Mouse (Mus musculus): ENCODE results near the gene Foxl1. TPM values are rescaled to one million over a fixed set of nuclear protein-coding genes. Genes with fewer than 3 reads are reported as not detected.

Gene Foxl1
- total RNA-seq, 2 experiments from 2014 or later: not detected

DNA sequence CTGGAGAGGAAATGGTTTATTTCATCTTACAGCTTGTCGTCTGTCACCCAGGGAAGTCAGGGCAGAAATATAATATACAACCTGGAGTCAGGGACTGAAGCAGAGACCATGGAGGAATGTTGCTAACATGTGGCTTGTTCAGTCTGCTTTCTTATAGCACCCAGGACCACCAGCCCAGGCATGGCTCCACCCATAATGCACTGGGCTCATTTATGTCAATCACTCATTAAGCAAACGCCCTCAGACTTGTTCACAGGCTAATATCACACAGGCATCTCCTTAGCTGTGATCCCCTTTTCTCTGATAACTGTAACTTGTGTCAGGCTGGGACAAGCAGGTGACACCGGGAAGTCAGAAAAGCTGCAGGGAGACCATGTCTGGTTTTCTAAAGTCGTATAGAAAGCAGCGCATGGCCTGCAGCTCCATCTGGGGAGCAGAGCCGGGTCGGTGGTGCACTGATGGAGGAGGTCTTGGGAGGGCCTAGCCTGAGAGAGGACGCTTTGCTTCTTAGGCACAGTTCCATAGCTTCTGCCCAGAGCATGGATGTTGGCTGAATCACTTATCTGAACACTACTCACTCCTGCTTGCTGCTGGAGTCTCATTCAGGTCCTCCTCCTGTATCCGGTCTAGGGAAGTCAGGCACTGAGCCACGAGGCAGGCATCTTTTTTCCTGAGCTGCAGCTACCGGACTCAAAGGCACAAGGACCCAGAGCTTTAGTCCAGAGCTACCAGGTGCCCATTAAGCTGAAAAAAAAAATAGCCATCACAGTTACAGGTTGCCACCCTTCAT, 35.4 kb downstream of the Foxl1 start:
- no peak for ATAC-seq (ENCODE audit: poor library complexity, severe bottlenecking)

DNA sequence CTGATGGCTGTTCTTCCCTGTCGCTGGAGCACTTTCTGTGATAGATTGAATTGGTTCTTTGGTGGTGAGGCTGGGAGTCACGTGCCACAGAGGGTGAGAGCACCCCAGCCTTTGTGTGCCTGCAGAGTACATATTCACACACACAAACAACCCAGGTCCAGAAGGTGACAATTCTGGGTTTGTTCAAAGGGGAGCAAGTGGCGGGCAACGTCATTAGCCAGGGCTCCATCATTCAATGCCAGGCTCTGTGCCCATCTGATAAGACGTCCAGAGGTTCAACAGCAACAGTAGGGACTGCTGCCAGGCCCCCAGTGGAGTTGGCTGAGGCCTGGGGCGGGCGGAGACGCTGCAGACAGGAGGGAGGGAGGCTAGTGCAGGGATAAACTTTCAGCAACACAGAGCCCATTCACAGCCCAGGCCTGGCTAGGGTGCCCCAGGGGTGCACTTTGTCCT, 36.3 kb downstream of the Foxl1 start:
- ATAC-seq (ENCODE audit: poor library complexity, severe bottlenecking): no peak

DNA sequence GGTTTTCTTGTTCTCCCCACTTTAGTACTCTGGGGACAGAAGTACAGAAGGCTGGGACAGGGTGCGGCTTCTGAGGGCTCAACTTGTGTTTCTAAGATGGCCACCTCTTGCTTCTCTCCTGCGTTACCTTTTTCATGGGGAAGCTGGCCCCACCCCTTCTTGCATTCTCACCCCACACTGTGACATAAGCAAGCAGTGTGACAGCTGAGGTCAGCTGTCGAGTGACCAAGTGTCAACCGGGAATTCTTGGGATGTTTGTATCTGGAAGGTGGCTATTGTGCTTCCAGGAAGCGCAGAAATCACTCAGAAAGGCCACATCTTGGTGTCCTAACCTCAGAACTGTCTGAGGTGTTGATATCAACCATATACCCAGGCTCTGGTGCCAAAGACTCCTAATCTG, 40.3 kb downstream of the Foxl1 start:
- no peak for ATAC-seq (ENCODE audit: poor library complexity, severe bottlenecking)

DNA sequence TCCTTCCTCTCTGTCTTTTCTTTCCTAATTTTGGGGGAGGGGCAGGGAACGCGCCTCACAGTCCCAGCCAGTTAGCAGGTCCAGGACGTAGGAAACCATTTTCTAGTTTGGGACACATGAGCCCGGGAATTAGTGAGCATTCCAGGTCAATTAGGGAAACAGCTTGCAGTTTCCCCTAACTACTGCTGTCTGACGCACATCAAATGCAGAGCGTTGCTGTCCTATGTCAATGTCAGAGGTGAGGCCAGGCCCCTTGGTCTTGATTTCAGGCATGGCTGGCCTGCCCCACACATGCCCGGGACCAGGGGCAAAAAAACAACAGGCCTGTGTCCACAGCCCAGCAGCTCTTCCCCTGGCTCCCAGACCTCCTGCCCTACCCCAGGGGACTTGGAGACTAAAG, 42.4 kb downstream of the Foxl1 start:
- no peak for ATAC-seq (ENCODE audit: poor library complexity, severe bottlenecking)

DNA sequence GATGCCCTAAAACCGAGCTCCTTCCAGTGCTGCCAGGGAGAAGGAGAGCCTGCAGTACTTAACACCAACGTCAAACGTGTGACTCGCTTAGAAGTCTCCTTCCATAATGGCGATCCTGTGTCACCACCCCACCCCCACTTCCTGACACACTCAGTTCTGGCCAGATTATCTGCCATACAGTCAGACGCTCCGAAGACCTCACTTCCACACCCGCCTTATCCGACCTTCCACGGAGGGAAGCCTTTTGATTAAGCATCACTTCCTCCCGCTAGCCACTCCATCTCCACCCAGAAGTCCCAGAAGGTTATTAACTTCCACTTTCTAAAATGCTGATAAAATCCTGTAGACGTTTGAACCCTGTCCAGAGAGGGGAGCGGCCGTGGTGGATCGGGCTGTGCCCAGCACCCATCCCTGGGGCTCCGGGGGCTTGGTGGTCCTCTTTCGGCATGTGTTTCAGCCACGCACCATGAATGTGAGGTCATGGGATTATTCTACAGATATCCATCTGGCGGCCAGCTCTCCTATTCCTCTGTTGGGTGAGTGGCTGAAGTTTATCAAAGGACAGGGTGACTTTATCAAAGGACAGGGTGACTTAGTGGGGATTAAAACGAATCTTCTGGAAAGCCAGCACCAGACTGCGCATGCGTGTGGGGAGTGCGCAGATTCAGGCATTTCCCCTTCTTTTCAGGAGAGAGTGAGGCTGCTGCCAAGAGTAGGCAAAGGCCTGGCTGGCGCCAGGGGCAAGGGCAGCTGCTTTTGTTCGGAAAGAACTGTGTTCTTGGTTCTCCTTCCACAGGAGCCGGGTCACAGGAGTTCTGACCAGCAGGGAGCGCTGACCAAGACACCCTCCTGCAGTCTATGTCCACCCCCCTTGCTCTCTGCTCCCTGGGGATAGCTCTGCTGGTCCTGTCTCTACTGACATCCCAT, 43.1 kb downstream of the Foxl1 start:
- peak; percentile 52 for ATAC-seq (ENCODE audit: poor library complexity, severe bottlenecking)

DNA sequence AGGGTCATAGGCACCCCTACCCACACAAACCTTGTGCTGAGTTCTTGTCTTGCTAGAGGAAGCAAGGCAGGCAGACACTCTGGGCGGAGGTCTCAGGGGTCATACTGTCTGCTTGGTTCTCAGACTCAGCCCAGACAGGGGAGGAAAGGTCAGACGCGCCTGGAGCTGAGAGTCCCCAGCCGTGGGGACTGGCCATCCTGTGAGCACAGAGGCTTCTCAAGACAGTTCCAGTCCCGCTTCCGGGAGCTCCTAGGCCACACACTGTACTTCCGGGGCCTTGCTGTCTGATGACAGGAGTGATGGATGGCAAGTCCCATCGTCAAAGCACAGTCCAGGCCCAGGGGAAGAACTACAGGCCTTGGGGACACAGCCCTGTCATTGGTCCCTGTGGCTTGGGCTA, 44.8 kb downstream of the Foxl1 start:
- ATAC-seq (ENCODE audit: poor library complexity, severe bottlenecking): no peak

DNA sequence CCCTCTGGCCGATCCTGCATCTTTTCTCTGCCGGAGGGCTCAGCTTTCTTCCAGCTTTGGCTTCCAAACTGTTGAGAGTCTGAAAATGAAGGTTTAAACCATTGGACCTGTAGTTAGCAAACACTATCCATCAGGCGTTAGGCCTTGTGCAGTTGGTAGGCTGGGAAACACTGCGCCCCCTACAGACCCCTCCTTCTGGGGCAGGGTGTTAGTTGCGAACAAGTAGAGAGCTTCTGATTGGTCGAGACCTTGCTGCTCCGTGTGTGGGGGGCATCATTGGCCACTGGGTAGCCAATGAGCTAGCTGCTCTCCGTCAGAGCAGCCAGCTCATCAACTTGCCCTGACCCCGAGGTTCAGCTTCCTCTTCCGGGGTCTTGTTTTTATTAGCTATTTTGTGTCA, 46.4 kb downstream of the Foxl1 start:
- ATAC-seq (ENCODE audit: poor library complexity, severe bottlenecking): no peak

DNA sequence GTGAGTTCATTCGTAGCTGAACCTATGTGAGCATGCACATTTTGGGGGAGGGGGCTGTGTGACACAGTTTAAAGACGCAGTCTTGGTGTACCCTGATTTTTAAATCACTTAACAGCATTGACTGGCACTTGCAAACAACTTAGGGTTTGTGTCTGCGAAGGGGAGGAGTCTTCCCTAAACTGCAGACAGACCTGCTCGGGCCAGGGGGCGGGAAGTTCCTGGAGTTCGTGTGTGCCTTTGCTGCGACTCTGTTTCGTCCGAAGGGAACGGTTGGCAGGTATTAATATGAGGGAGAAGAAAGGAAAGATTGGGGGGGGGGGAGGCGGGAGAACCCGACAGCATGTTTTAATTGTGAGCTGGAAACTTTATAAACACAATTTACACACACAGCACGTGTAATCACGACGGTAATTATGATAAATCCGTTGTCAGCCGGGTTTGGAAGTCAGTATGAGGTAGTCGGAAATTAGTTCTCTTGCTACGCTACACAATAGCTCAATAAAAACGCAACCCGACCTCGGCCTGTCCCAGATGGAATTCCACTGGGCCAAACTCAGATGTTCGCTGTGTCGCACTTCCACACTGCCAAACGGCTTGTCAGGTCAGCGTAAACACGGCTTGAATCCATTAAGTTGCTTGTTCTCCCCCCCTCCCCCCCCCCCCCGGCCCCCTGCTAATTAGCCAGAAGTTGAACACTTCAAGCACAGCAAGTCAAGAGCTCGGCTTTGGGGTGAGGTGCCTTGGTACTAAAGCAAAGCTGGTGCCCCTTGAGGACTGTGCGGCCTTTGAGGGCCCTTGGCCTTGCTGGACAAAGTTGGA, 47.2 kb downstream of the Foxl1 start:
- ATAC-seq (ENCODE audit: poor library complexity, severe bottlenecking): no peak

DNA sequence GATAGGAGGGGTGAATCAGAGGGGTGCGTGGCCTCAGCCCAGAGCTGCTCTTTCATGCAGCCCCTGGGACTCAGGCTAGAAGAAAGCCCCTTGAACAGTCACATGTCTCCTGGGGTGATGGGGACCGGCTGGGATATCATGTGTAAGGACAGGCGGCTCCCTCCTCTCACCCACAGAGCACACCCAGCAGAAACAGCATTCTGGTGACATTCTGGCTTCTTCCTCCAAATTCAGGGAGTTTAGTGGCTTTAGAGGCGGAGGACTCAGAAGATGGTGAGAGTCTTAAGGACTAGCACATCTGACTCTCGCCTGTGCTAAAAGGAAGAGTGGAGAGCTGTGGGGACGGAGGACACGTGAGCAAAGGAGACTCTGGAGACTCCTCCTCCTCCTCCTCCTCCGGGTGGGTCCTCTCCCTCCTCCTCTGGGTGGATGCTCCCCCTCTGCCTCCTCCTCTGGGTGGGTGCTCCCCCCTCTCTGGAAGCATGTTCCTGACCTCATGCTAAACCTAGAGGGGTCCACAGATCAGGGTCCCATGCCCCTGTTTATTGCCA, 47.9 kb downstream of the Foxl1 start:
- ATAC-seq (ENCODE audit: poor library complexity, severe bottlenecking): no peak

DNA sequence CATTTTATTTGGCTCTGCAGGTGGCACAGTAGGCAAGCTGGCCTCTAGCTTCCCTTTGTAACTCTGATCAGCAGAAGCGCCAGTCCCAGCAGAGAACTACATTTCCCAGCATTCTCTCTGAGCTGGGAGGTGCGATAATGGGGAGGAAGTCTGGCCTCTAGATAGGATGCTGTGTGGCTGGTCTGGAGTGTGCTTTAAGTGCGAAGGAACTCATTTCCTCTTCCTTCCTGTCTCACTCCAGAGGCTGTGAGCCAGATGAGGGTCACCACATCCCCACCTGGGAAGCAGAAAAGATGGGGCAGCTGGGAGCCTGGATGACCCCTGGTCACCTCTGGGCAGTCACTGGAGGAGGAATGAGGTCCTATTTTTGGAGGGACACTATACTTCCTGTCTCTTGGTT, 48.6 kb downstream of the Foxl1 start:
- ATAC-seq (ENCODE audit: poor library complexity, severe bottlenecking): peak; percentile 83

Other genes starting within 250 kb of the Foxl1 start
- not detected in 2 replicates for gene Foxf1, start 43.6 kb upstream of the Foxl1 start, total RNA-seq (2015)
- not detected in 2 replicates for gene Foxf1, start 43.6 kb upstream of the Foxl1 start, total RNA-seq (2017)
- gene Mthfsd, start 19.5 kb upstream of the Foxl1 start, total RNA-seq (2015): 11.0 and 12.6 TPM in 2 replicates
- gene Mthfsd, start 19.5 kb upstream of the Foxl1 start, total RNA-seq (2017): 7.1 and 13.1 TPM in 2 replicates
- gene Foxc2, start 11.8 kb upstream of the Foxl1 start, total RNA-seq (2015): not detected in 2 replicates
- gene Foxc2, start 11.8 kb upstream of the Foxl1 start, total RNA-seq (2017): not detected in 2 replicates

Data from megakaryocyte, adult 5-6 weeks (primary cell).